Mouse (Mus musculus) frontal cortex, adult 2 months (tissue): ENCODE data around the gene Hsd11b2. TPM values are rescaled to one million over a fixed set of nuclear protein-coding genes. Genes with fewer than 3 reads are reported as not detected.

Experiments
- DNase-seq, 2 experiments: peaks; one replicate each; pipeline ENCODE4 v3.0.0; 2022; ENCODE audit warnings: low spot score in 1 of 2; ENCODE audit errors: extremely low spot score in 1 of 2
- polyA plus RNA-seq: library from polyadenylated mRNA; depleted of rRNA; stranded (reverse); fragments of >200 nt; gene quantifications from 2 replicates; pipeline ENCODE4 v1.2.3, GENCODE M21; 2012; rRNA removed

Hsd11b2 gene
- 0.21 and 0.22 TPM in 2 replicates for polyA plus RNA-seq

DNA sequence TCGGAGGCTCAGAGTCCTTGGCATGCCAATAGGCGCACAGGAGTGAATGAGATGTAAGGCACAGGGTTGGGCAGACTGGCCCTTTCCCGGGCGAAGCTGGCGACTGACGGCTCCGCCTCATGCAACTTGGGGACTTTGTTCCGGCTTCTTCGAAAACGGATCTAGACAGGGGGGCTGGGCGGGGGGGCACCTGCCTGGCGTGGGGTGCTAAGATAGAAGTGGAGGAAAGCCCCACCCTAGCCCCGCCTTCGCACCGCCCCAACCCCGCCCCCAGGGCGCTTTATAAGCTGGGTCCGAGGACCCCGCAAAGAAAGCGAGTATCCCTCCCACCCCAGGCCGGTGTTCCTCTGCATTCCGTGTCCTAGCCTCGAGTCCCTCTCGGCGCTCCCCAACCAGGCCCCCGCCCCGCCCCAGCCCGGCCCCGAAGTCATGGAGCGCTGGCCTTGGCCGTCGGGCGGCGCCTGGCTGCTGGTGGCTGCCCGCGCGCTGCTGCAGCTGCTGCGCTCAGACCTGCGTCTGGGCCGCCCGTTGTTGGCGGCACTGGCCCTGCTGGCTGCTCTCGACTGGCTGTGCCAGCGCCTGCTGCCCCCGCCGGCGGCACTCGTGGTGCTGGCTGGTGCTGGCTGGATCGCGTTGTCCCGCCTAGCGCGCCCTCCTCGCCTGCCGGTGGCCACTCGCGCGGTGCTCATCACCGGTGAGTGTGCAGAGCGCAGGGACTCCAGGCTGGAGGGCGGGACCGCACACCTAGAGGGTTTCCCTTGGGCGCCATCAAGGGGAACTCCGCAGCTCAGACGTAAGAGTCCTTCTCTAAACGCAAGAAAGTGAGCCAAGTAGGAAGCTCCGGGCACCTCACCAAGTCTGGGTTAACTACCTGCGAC is at the start of gene Hsd11b2:
Gene Hsd11b2, plus strand, starts transcription at position 320 of the 878 bp plus-strand sequence.
- DNase-seq: peak in 1 of 2 experiments; percentile 40

- peak in 1 of 2 experiments; percentile 62 for DNase-seq
These were observed 49.4 kb upstream of the Hsd11b2 start for GRCm38 (mm10) chr8:105469041-105469695.

DNA sequence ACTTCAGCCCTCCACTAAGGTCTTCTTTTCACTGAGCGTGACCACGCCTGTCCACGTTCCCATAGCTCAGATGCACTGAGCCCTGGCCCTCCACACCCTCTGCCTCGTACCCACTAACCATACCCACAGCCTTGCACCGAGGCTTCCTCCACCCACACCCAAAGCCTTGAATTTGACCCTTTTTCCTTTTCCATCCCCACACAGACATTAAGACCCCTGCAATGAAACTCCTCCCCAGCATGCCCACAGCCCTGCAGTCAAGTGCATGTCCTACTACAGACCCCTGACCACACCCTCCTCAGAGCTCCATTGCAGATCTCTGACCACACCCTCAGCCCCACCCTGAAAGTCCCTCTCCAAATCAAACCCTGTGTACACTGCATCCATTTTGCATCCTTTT is 48.7 kb upstream of the Hsd11b2 start:
- no peak for DNase-seq

DNA sequence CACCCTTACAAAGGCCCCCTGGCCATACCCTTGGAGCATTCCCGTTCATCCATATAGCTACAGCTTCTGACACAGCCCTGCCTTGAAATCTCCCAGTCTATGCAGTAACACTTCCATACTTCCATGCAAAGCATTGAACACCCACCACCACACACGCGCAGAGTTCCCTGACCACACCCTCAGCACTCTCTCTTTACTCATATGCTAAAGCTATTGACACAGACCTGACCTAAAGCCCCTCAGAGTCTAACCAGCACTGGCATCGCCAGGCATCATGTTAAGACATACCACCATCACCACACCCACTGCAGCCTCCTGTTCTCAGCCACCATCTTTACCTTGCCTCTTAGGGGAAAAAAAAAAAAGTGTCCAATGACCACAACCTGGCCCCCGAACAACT is 48.3 kb upstream of the Hsd11b2 start:
- DNase-seq: no peak

DNA sequence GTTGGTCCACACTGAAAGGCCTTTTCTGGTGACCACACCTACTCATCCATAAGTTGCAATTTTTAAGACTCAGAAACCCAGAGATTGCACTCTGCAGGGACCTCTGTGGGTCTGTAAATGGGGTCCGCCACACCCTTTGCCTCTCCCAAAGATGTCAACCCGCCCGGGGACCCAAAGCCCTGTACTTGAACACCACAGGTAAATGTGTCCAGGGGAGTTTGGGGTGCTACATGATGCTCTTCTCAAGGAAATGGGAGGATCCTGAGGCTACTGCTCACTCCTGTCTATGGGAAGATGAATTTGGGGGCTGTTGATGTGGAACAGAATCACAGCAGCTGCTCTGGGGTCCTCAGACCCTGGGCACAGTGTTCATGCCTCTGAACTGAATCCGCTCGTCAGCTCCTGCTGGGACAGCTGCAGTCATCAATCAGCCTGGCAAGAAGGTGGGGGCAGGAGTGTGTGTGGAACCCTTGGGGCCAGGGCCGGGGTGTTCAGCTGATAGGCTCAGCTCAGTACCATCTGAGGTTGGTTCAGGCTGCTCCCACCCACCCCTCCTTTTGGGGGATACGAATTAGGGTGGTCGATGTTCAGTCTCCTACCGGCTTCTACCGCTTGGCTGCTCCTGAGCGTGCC is 47.8 kb upstream of the Hsd11b2 start:
- DNase-seq: no peak

DNA sequence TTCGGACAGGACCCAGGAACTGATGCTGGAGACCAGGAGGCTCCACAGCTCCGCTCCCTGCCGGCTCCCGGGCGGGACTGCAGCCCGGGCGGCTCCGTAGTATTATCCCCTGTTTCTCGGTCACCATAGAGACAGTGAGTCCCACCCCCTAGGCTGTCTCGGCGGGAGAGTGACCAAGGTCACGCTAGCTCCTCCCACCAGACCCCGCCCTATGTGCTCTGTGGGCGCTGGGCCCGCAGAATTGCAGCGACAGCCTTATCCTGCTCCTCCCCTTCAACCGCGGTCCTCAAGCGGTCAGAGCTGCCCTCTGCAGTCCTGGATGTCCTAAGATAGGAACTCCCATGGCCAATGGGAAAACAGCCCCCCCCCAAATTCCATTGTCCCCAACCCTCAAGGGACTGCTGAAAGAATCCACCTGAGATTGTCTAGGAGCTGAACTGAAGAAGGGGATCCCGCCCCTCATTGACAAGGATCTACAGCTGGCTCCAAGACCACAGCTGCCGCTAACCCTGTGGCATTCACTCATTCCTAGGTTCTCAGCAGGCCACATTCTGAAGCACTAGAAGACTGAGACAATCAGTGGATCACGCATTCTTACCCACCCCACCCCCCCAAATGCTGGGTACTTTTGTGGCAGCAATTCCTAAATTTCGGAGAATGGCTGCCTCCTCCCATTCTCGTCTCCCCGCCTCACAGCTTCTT is 47.1 kb upstream of the Hsd11b2 start, which contains the start of gene Tppp3:
Gene Tppp3, minus strand, starts transcription at position 213 of the 702 bp plus-strand sequence.
- DNase-seq: peak; percentile 77 to 84

- no peak for DNase-seq
These were observed 46.1 kb upstream of the Hsd11b2 start for GRCm38 (mm10) chr8:105472414-105472932.

- no peak for DNase-seq
These were observed 45.6 kb upstream of the Hsd11b2 start for GRCm38 (mm10) chr8:105472983-105473382.

- DNase-seq: no peak
These were observed 44.5 kb upstream of the Hsd11b2 start for GRCm38 (mm10) chr8:105473816-105474606.

GRCm38 (mm10) chr8:105474680-105475079 is 43.9 kb upstream of the Hsd11b2 start:
- DNase-seq: no peak

- no peak for DNase-seq
These were observed 43.3 kb upstream of the Hsd11b2 start for GRCm38 (mm10) chr8:105475254-105475653.

DNA sequence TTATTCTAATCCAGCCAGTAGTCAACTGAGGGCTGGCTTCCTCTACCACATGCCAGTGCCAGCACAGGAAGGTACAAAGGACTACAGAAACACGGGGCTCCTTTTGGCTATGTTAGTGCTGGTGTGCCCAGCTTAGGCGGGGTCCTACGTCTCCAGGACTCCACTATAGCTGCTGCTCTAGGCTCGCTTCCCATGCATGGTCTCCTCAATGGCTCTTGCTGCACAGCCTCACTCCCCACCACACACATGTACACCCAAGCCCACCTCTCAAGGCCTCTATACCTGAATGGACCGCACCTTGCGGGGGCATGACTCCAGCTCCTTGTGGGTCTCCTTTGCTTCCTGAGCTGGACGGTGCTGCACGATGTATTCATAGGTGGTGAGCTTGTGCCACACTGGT is 42.8 kb upstream of the Hsd11b2 start:
- no peak for DNase-seq

- DNase-seq: no peak
These were observed 42.4 kb upstream of the Hsd11b2 start for GRCm38 (mm10) chr8:105476161-105476560.

DNA sequence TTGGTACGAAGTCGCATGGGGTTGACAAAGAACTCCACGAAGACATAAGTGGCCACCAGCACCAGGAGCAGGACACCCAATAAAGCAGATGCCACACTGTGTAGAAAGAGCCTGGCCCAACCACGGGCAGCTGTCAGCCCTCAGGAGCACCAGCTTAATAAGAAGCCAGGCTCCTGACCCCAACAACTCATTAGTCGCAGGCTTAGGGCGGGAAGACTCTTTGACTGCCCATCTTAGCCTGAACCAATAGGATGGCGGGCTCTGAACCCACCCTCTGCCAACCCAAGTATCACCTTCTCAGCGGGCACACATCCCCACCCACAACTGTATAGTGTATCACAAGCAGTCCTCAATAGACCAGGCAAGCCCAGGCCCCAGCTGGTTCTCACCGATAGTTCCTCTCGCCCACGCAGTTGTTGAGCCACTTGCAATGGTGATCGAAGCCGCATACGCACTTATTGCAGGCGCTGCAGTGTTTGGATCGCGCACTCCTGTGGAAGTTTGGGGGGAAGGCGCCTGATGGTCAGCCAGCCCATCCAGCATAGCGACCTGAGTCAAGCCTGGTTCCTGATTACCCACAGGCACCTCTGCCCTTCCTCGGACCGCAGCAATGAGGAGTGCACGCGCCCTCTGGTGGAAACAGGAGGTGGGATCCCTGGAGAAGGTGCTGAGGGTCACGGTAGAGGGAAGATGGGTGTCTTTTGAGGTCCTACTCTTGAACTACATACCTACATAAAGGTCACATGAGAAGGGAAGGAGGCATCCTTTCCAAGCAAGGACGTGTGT is 41.7 kb upstream of the Hsd11b2 start:
- DNase-seq: peak in 1 of 2 experiments; percentile 52

GRCm38 (mm10) chr8:105477792-105478191 is 40.8 kb upstream of the Hsd11b2 start:
- DNase-seq: no peak

- no peak for DNase-seq
These were observed 37.5 kb upstream of the Hsd11b2 start for GRCm38 (mm10) chr8:105481013-105481412.

DNA sequence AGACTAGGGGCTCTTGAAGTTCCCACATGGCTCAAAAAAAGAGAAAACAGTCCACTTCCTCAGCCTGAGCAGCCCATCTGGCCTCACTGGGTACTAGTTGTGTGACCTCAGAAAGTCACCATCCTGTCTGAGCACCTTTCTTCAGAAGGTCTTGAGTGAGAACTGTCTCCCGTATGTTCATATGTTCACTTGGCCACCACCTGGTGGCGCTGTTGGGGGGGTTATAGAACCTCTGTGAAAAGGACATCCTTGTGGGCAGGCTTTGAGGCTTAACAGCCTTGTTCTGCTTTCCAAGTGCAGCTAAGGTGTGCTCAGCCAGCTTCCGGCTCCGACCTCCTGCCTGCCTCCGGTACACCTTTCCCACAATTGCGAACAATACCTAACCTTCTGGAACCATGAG is 37.1 kb upstream of the Hsd11b2 start:
- DNase-seq: no peak

DNA sequence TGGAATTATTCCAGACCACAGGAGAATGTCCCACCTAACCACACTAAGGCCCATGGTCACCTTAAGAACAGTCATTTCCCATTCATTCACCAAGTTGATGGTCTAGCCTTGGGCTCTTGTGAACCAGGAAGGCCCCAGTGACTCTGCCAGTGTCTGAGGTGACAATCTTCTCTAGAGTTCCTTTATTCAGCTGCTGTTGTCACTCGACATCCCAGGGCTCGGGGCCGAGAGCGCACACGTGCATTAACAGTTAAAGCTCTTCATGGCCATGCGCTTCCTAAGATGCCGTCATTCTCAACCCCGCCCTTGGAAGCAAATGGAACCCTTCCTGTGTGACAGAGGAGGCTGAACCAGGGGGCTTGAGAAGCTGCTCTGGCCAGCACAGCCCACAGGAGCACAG is 36.4 kb upstream of the Hsd11b2 start:
- DNase-seq: no peak
